Mouse (Mus musculus) heart, postnatal 14 days (tissue): Measurements from ENCODE around the gene Hist1h2an. TPM values are rescaled to one million over a fixed set of nuclear protein-coding genes. Genes with fewer than 3 reads are reported as not detected.
"Not testable (repeated sequence)": the region's sequence is repeated elsewhere in the genome, so short reads cannot be mapped to it uniquely, and the experiment has no call there.

ENCODE experiments used
- DNase-seq, 2 experiments: peaks; one replicate each; pipeline ENCODE4 v3.0.0; 2021 to 2022
- intact Hi-C: fragments of 180-260 bp; cut with DNase I; formaldehyde crosslinking; loops from one replicate; pipeline ENCODE4 v1.15.1; 2025
- total RNA-seq, 2 experiments: library from RNA; stranded (reverse); gene quantifications; 2 replicates each; pipeline ENCODE4 v1.2.3; 2021

Gene Hist1h2an
- total RNA-seq, 2 experiments from 2014 or later: 10.5 to 19.2 TPM

DNA sequence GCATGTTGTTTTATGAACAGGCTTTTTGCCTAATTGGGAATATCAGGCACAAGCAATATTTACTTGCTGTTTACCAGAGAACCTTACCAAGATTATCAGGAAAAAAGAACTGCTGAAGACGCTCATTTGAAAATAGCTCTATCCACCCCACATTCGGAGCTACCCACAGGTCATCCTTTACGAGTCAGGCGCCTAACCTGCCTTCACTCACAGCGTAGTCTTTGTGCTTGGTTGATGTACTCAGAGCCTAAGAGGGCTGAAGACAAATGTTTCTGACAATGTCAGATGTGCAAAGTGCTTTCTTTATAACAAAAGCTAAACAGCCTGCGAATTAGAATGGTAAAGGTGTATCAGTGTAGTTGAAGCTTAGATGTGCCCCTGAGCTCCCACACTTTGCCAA lies 2.7 kb downstream of the Hist1h2an start:
- intact Hi-C loops: no loop called here
- DNase-seq: no peak

GRCm38 (mm10) chr13:21783734-21784161 lies 3.3 kb downstream of the Hist1h2an start:
- DNase-seq: peak; percentile 3 to 24

DNA sequence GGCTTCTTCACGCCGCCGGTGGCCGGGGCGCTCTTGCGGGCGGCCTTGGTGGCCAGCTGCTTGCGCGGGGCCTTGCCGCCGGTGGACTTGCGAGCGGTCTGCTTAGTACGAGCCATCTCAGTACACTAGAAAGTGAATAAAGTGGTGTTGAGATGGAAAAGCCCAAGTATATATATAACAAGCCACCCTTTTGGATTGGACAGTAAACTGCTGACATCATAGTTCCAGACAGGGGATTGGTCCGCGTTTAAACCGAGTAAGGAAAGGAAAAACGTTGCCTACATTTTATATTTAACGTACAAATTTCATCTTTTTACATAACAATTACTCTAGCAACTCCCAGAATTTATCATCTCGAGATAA lies 3.8 kb downstream of the Hist1h2an start, which contains the start of gene Hist1h3i:
Gene Hist1h3i, minus strand, starts transcription at position 116 of the 363 bp plus-strand sequence.
- peak; percentile 22 to 49 for DNase-seq
- intact Hi-C loops: no loop called here

More at GRCm38 (mm10) chr13:21783734-21784161, 3.3 kb downstream of the Hist1h2an start:
- intact Hi-C loops: no loop called here

DNA sequence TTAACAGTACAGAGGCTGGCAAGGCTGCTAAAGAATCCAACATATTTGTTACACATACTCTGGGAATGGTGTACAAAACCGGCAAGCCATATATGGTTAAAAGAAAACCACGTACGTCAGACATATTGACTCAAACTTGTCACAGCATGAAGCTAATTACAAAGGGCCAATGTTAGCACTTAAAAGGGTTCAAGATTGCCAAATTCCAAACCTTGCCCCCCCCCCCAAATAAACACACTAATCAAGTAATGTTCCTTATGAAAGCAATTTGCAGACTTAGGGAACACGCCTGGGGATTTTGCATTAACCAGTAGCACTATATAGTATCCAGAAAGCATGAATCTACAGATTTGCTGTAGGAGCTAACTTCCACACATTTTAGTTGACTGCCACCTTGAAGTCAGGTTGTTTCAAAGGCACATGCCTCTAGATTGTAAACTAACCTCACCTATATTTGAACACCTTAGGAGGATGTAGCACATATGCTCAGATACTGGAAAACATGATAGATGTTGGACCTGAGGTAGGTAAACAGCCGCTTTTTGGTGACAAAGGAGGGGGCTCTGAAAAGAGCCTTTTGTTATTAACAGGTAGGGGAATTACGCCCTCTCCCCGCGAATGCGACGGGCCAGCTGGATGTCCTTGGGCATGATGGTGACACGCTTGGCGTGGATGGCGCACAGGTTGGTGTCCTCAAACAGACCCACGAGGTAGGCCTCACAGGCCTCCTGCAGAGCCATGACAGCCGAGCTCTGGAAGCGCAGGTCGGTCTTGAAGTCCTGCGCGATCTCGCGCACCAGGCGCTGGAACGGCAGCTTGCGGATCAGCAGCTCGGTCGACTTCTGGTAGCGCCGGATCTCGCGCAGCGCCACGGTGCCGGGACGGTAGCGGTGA lies 4.4 kb downstream of the Hist1h2an start:
- peak in 1 of 2 experiments; percentile 20 for DNase-seq
- intact Hi-C loops: not testable (repeated sequence)

DNA sequence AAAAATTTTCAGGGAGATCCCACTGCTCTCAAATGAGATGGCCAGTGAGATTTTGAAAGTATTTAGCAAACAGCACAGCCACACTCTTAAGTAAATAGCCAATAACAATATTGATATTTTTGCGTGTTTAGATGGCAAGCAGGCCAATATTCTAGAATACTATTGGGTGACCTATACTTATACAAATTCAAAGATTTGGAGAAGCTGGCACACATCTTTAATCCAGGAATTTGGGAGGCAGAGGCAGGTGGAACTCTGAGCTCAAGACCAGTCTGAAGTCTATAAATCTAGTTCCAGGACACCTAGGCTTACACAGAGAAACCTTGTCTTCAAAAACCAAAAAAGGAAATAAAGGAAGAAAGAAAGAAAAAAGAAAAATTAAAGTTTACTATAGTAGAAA lies 5.4 kb downstream of the Hist1h2an start:
- DNase-seq: no peak
- intact Hi-C loops: loop anchor here (2.0 kb wide), 1 partner anchor 71 kb away; no protein-coding TSS in a partner anchor

GRCm38 (mm10) chr13:21781021-21781555 lies 5.9 kb downstream of the Hist1h2an start:
- intact Hi-C loops: loop anchor here (2.0 kb wide), 1 partner anchor 70 kb away; no protein-coding TSS in a partner anchor
- DNase-seq: no peak

DNA sequence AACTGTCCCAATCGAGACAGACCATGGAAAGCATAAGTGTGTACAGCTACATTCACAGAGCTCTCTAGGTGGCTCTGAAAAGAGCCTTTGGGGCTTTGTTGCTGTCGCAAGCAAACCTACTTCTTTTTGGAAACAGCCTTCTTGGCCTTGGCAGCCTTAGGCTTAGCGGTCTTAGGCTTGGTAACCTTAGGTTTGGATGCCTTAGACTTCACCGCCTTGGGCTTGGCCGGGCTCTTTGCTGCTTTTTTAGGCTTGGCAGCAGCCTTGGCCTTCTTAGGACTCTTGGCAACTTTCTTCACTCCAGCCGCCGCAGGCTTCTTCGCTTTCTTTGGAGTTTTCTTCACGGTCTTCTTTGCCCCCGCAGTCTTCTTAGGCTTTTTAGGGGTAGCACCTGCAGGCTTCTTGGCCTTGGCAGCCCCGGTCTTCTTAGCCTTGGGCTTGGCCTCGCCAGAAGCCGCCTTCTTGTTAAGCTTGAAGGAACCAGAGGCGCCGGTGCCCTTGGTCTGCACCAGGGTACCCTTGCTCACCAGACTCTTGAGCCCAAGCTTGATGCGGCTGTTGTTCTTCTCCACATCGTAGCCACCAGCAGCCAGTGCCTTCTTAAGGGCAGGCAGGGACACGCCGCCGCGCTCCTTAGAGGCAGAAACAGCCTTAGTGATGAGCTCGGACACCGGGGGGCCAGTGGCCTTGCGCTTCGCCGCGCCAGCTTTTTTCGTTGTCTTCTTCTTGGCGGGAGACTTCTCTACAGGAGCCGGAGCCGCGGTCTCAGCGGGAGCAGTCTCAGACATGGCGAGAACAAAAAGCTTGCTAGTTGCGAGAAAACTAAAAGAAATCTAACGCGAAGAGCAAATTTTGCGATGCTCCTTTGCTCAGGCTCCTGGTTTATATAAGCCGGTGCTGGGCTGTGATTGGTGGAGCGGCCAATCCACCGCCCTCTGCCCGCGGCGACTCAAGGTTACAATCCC lies 7.0 kb downstream of the Hist1h2an start, which contains the start of gene Hist1h1b:
Gene Hist1h1b, minus strand, starts transcription at position 859 of the 965 bp plus-strand sequence.
- intact Hi-C loops: loop anchor here (2.0 kb wide), 2 partner anchors 27 to 69 kb away; partner anchors contain the start of gene Hist1h2ak
- DNase-seq: peak; percentile 53 to 56

- DNase-seq: peak; percentile 49 to 72
- intact Hi-C loops: loop anchor here (2.0 kb wide), 1 partner anchor 26 kb away; the partner anchor contains the start of gene Hist1h2ak
Observed at GRCm38 (mm10) chr13:21778814-21779766, 7.9 kb downstream of the Hist1h2an start.

- DNase-seq: no peak
- intact Hi-C loops: loop anchor here (10.0 kb wide), 1 partner anchor 1829 kb away; the partner anchor contains the start of gene Hist1h4d
Observed at GRCm38 (mm10) chr13:21755707-21756106, 31.3 kb downstream of the Hist1h2an start.

- intact Hi-C loops: loop anchor here (10.0 kb wide), 1 partner anchor 1830 kb away; the partner anchor contains the start of gene Hist1h4d
- DNase-seq: peak in 1 of 2 experiments; percentile 37
Observed at GRCm38 (mm10) chr13:21754294-21755001, 32.6 kb downstream of the Hist1h2an start.

DNA sequence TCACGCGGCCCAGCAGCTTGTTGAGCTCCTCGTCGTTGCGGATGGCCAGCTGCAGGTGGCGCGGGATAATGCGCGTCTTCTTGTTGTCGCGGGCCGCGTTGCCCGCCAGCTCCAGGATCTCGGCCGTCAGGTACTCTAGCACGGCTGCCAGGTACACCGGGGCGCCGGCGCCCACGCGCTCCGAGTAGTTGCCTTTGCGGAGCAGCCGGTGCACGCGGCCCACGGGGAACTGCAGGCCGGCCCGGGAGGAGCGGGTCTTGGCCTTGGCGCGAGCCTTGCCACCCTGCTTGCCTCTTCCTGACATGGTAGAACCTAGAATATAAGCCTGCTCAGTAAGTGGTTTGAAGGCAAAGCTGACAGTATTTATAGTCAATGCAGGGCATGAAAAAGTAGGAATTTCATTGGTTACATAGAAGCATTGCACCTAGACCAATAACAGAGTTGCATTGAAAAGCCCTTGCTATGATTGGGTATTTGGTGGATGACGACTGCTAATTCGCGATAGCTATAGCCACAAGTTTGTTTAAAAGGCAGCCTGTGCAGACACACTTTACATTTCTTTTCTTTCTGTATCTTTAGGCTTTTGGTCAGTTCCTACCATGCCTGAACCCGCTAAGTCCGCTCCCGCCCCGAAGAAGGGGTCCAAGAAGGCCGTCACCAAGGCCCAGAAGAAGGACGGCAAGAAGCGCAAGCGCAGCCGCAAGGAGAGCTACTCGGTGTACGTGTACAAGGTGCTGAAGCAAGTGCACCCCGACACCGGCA lies 33.3 kb downstream of the Hist1h2an start, which contains the start of the genes Hist1h2ak and Hist1h2bn:
Gene Hist1h2ak, minus strand, starts transcription at position 304 of the 762 bp plus-strand sequence.
Gene Hist1h2bn, plus strand, starts transcription at position 600 of the 762 bp plus-strand sequence.
- intact Hi-C loops: loop anchor here (2.0 to 10.0 kb wide), 2 partner anchors 25 to 1831 kb away; partner anchors contain the start of gene Hist1h4d
- peak; percentile 44 to 52 for DNase-seq

GRCm38 (mm10) chr13:21753051-21753523 lies 33.9 kb downstream of the Hist1h2an start:
- intact Hi-C loops: loop anchor here (2.0 to 10.0 kb wide), 2 partner anchors 26 to 1832 kb away; partner anchors contain the start of gene Hist1h4d
- DNase-seq: no peak

DNA sequence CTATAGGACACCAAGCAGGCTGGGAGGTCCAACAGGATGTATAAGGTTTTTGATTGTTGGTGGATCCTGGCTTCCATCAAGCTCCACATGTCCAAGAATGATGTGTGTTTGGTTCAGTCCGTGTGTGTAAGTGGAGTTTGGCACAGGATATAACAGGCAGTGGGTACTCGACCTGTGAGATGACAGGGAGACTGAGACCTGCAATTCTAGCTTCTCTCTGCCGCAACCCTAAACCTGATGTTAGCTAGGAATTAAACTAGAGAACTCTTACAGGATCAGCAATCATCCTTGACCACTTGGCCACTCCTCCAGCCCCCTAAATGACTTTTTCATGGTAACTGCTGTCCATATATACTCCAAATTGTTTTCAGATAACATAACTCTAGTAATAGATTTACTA lies 34.7 kb downstream of the Hist1h2an start:
- DNase-seq: no peak
- intact Hi-C loops: loop anchor here (2.0 to 10.0 kb wide), 2 partner anchors 26 to 1832 kb away; partner anchors contain the start of gene Hist1h4d

- intact Hi-C loops: loop anchor here (2.0 to 10.0 kb wide), 2 partner anchors 27 to 1833 kb away; partner anchors contain the start of gene Hist1h4d
- no peak for DNase-seq
Observed at GRCm38 (mm10) chr13:21751827-21752226, 35.2 kb downstream of the Hist1h2an start.

- no peak for DNase-seq
- intact Hi-C loops: loop anchor here (10.0 kb wide), 1 partner anchor 1833 kb away; the partner anchor contains the start of gene Hist1h4d
Observed at GRCm38 (mm10) chr13:21751417-21751816, 35.6 kb downstream of the Hist1h2an start.
